Mouse (Mus musculus) neural tube, embryonic 11.5 days (tissue): ENCODE data around the gene Lrat. TPM values are rescaled to one million over a fixed set of nuclear protein-coding genes. Genes with fewer than 3 reads are reported as not detected.

Source experiments
- polyA plus RNA-seq: library from polyadenylated mRNA; unstranded; fragments of >200 nt; fragmentation: Nextera tagmentation; extraction: Ambion mirVana; gene quantifications from 2 replicates; pipeline ENCODE4 v1.2.1, GENCODE M21; 2014

Gene Lrat
- polyA plus RNA-seq, 1 experiment from 2014 or later = 0.07 TPM

Other genes with a start within 250 kb of the Lrat start
- 2.1 and 2.3 TPM in 2 replicates for gene Rbm46, start 27.5 kb downstream of the Lrat start, polyA plus RNA-seq
- 0.17 and 0.23 TPM in 2 replicates for gene Fgg, start 103.8 kb upstream of the Lrat start, polyA plus RNA-seq
- gene Fga, start 122.1 kb upstream of the Lrat start, polyA plus RNA-seq = 0.14 TPM in 1 of 2 replicates, not detected in the other
- gene Fgb, start 145.9 kb upstream of the Lrat start, polyA plus RNA-seq = 0.08 and 0.16 TPM in 2 replicates
- gene Plrg1, start 151.5 kb upstream of the Lrat start, polyA plus RNA-seq = 141 and 149 TPM in 2 replicates
- gene Dchs2, start 224.0 kb upstream of the Lrat start, polyA plus RNA-seq = 1.1 and 1.2 TPM in 2 replicates